Mouse (Mus musculus) erythroblast, embryonic 14.5 days (primary cell): ENCODE measurements around the gene Cdc5l.

ENCODE experiments used
- GATA1 ChIP-seq: IDR thresholded peaks from 2 replicates; pipeline ENCODE4 v1.6.1; 2012; ENCODE audit warnings: low read length, inconsistent platforms, mixed read lengths
- TAL1 ChIP-seq: IDR thresholded peaks from 3 replicates; pipeline ENCODE4 v1.6.1; 2012; ENCODE audit warnings: low read length, inconsistent platforms, mixed read lengths

GRCm38 (mm10) chr17:45470726-45471125, 37.2 kb upstream of the Cdc5l start:
- no peak for TF ChIP-seq GATA1
- no peak for TF ChIP-seq TAL1
